Mouse (Mus musculus) heart, adult 2 months (tissue): ENCODE measurements at regions not wholly inside any gene's neighbourhood (a gene's known extent, or its start where the extent isn't known, plus 50 kb on each side); places are given as distances from the start of the nearest gene placed in this dataset.

Experiments used
- CTCF ChIP-seq: fragments of 200-600 bp; IDR thresholded peaks from 2 replicates; pipeline ENCODE4 v1.8.1; 2022; ENCODE audit warnings: antibody characterized with exemption, mild to moderate bottlenecking, moderate library complexity
- EP300 ChIP-seq: fragments of 200-500 bp; IDR thresholded peaks from 2 replicates; pipeline ENCODE4 v1.6.1; 2011; ENCODE audit warnings: low read depth, low read length, control low read depth; ENCODE audit not compliant: insufficient read depth
- POLR2A ChIP-seq: fragments of 200-500 bp; IDR thresholded peaks from 2 replicates; pipeline ENCODE4 v1.6.1; 2011; ENCODE audit warnings: mild to moderate bottlenecking, low read depth, low read length, control low read depth; ENCODE audit not compliant: insufficient read depth

- TF ChIP-seq CTCF: no peak
- no peak for TF ChIP-seq POLR2A
- no peak for TF ChIP-seq EP300
Measured at GRCm38 (mm10) chr8:109250551-109250950, 243.3 kb upstream of the Pmfbp1 start.
